Mouse (Mus musculus): Measurements from ENCODE around the gene Ifnb1.

DNA sequence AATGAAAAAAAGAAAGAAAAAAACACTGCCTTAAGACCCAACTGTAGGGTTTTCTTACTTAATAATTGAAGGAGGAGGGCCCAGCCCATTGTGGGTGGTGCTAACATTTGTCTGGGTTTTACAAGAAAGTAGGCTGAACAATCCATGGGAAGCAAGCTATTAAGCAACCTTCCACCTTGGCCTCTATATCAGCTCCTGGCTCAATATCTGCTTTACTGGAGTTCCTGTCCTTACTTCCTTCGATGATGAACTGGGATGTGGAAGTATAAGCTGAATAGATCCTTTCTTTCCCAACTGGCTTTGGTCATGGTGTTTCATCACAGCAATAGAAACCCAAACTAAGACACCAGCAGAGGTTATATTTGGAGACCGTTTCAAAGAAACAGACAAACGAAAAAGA lies 2.8 kb upstream of the Ifnb1 start:
- no peak for TF ChIP-seq POLR2A (IDR thresholded peaks at IDR 0.05; ENCODE audit: insufficient read depth, low read depth, low read length)
- TF ChIP-seq CTCF (IDR thresholded peaks at IDR 0.05; ENCODE audit: insufficient read depth, low read depth, low read length), result no peak
